Mouse (Mus musculus): ENCODE results near the gene Zscan4d.
"Not testable (repeated sequence)": the region's sequence is repeated elsewhere in the genome, so short reads cannot be mapped to it uniquely, and the experiment has no call there.

The Zscan4d gene

DNA sequence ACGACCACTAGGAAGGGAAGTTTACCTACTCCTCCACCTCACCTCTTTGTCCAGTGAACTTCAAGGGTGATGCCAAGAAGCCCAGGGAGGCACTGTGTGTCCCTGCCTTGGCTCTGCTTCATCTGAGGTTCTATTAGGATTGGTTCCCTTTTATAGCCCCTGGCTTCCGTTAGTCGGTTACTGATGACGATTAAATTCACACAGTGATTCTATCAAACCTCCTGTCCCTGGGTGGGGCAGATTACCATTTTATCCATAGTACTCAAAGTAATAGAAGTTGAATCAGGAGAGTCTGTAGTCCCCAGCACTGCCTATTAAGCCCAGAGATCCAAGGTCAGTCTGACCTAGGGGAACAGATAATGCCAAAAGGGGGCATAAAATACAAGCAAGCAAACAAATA, at the start of gene Zscan4d:
Gene Zscan4d, minus strand, starts transcription at position 101 of the 400 bp plus-strand sequence.
- H3K9me3 ChIP-seq (ENCODE audit: low read length); H3K4me1 ChIP-seq (replicated peaks; ENCODE audit: low read depth, low read length); H3K27me3 ChIP-seq (ENCODE audit: insufficient read depth, low read length); H3K4me3 ChIP-seq (replicated peaks; ENCODE audit: low read length); H3K36me3 ChIP-seq (ENCODE audit: insufficient read depth, low read length): not testable (repeated sequence)

GRCm38 (mm10) chr7:11158036-11158435, 7.9 kb downstream of the Zscan4d start:
- H3K36me3 ChIP-seq (ENCODE audit: insufficient read depth, low read length); H3K27me3 ChIP-seq (ENCODE audit: insufficient read depth, low read length); H3K9me3 ChIP-seq (ENCODE audit: low read length); H3K4me3 ChIP-seq (replicated peaks; ENCODE audit: low read length); H3K4me1 ChIP-seq (replicated peaks; ENCODE audit: low read depth, low read length): not testable (repeated sequence)
- TF ChIP-seq CTCF (conservative IDR thresholded peaks at IDR 0.05; ENCODE audit: low read length) = peak; percentile 47
